Mouse (Mus musculus) heart, adult 2 months (tissue): ENCODE results near the gene Atp1b1. TPM values are rescaled to one million over a fixed set of nuclear protein-coding genes. Genes with fewer than 3 reads are reported as not detected.
A peak's percentile ranks its signal among the peaks of the same experiment; 100 is the strongest.

Experiments used
- DNase-seq, 2 experiments: peaks; one replicate each; pipeline ENCODE4 v3.0.0; 2021
- H3K27ac ChIP-seq: fragments of 200-600 bp; 2 replicates; pipeline ENCODE4 v1.8.1; 2022
- H3K27me3 ChIP-seq: fragments of 200-500 bp; 2 replicates; pipeline ENCODE4 v1.6.1; 2012; ENCODE audit warnings: mild to moderate bottlenecking, low read length, inconsistent platforms, mixed read lengths; ENCODE audit not compliant: control insufficient read depth, insufficient read depth
- H3K36me3 ChIP-seq: fragments of 200-500 bp; 2 replicates; pipeline ENCODE4 v1.6.1; 2012; ENCODE audit warnings: low read length, inconsistent platforms; ENCODE audit not compliant: control insufficient read depth, insufficient read depth
- H3K4me1 ChIP-seq: fragments of 200-500 bp; 2 replicates; pipeline ENCODE4 v1.6.1; 2011; ENCODE audit warnings: low read length; ENCODE audit not compliant: control insufficient read depth, insufficient read depth
- H3K4me3 ChIP-seq: fragments of 200-600 bp; 2 replicates; pipeline ENCODE4 v1.8.1; 2022
- H3K79me2 ChIP-seq: fragments of 200-500 bp; replicated peaks from 2 replicates; pipeline ENCODE4 v1.6.1; 2012; ENCODE audit warnings: mild to moderate bottlenecking, inconsistent platforms, low read length, moderate library complexity, mixed read lengths; ENCODE audit not compliant: control insufficient read depth, insufficient read depth
- H3K9ac ChIP-seq: fragments of 200-500 bp; 2 replicates; pipeline ENCODE4 v1.6.1; 2012; ENCODE audit warnings: low read depth, mild to moderate bottlenecking, control low read depth, inconsistent platforms, low read length, mixed read lengths
- CTCF ChIP-seq: fragments of 200-600 bp; IDR thresholded peaks from 2 replicates; pipeline ENCODE4 v1.8.1; 2022; ENCODE audit warnings: antibody characterized with exemption, mild to moderate bottlenecking, moderate library complexity
- EP300 ChIP-seq: fragments of 200-500 bp; IDR thresholded peaks from 2 replicates; pipeline ENCODE4 v1.6.1; 2011; ENCODE audit warnings: low read depth, low read length, control low read depth; ENCODE audit not compliant: insufficient read depth
- POLR2A ChIP-seq: fragments of 200-500 bp; IDR thresholded peaks from 2 replicates; pipeline ENCODE4 v1.6.1; 2011; ENCODE audit warnings: mild to moderate bottlenecking, low read depth, low read length, control low read depth; ENCODE audit not compliant: insufficient read depth
- WGBS: fragments of 180-500 bp; shearing (Covaris S2); methylation state at CpG from one replicate; pipeline ENCODE4 v1.1.7; 2018; 5-methylcytosine and 5-hydroxymethylcytosine counted together
- intact Hi-C: fragments of 180-260 bp; cut with DNase I; formaldehyde crosslinking; loops from one replicate; pipeline ENCODE4 v1.15.1; 2025
- polyA plus RNA-seq: library from polyadenylated mRNA; depleted of rRNA; stranded (reverse); fragments of >200 nt; gene quantifications from 2 replicates; pipeline ENCODE4 v1.2.3, GENCODE M21; 2012
- total RNA-seq, 2 experiments: library from RNA; stranded (reverse); gene quantifications; 2 replicates each; pipeline ENCODE4 v1.2.3; 2021

Atp1b1 gene
- total and polyA plus RNA-seq, 3 experiments: 136 to 391 (median 328) TPM

- TF ChIP-seq CTCF: no peak
- no peak for TF ChIP-seq EP300
- TF ChIP-seq POLR2A: no peak
- intact Hi-C loops: loop anchor here (2.0 to 5.0 kb wide), 2 partner anchors 92 to 309 kb away; no protein-coding TSS in a partner anchor
- WGBS: 42% methylated on average over 12 of the region's 12 CpGs
- Histone ChIP-seq H3K9ac (peak overlapping the region; percentile 59; the same call in 1 of the 2 replicates), H3K79me2 (no peaks in the 10 kb centered on the region; the same call in 1 of the 2 replicates), H3K4me3 (peak overlapping the region; percentile 71; the same call in 1 of the 2 replicates), H3K4me1 (peaks cover 3% of the 10 kb centered on the region), H3K27ac (peak overlapping the region; percentile 94), H3K36me3 (no peaks in the 10 kb centered on the region), H3K27me3 (no peaks in the 10 kb centered on the region; the same call in 1 of the 2 replicates)
- no peak for DNase-seq
Measured at GRCm38 (mm10) chr1:164459127-164459905, 1.2 kb upstream of the Atp1b1 start.

GRCm38 (mm10) chr1:164458621-164459051 is 481 bp upstream of the Atp1b1 start:
- Histone ChIP-seq H3K27me3 (no peaks in the 10 kb centered on the region; the same call in 1 of the 2 replicates), H3K36me3 (peaks cover 3% of the 10 kb centered on the region; the same call in 1 of the 2 replicates), H3K79me2 (no peaks in the 10 kb centered on the region; the same call in 1 of the 2 replicates), H3K4me3 (peak overlapping the region; percentile 71), H3K4me1 (peaks cover 5% of the 10 kb centered on the region), H3K27ac (peak overlapping the region; percentile 94), H3K9ac (peak overlapping the region; percentile 59)
- intact Hi-C loops: loop anchor here (2.0 to 5.0 kb wide), 2 partner anchors 91 to 310 kb away; no protein-coding TSS in a partner anchor
- 5% methylated on average over 22 of the region's 22 CpGs for WGBS
- peak; percentile 64 to 74 for DNase-seq
- TF ChIP-seq EP300 (0 out of 2 replicates have a peak, but pooled peaks have one; percentile 19), POLR2A (no peak; the same call in 1 of the 2 replicates)

- H3K27me3 ChIP-seq: no peaks in the 10 kb centered on the region; the same call in 1 of the 2 replicates
- H3K4me3 ChIP-seq: peak overlapping the region; percentile 71
- peak; percentile 77 to 82 for DNase-seq
- peak overlapping the region; percentile 94 for H3K27ac ChIP-seq
- intact Hi-C loops: loop anchor here (2.0 to 5.0 kb wide), 2 partner anchors 90 to 311 kb away; no protein-coding TSS in a partner anchor
- TF ChIP-seq EP300 (no peak), CTCF (no peak), POLR2A (no peak; the same call in 1 of the 2 replicates)
- H3K4me1 ChIP-seq: peaks cover 5% of the 10 kb centered on the region
- H3K9ac ChIP-seq: peak overlapping the region; percentile 80
- no peaks in the 10 kb centered on the region; the same call in 1 of the 2 replicates for H3K79me2 ChIP-seq
- H3K36me3 ChIP-seq: peaks cover 9% of the 10 kb centered on the region; the same call in 1 of the 2 replicates
- WGBS: under 1% methylated on average over 67 of the region's 76 CpGs
Measured at GRCm38 (mm10) chr1:164457531-164458244, 467 bp downstream of the Atp1b1 start.

GRCm38 (mm10) chr1:164456731-164457130 is 1.4 kb downstream of the Atp1b1 start:
- Histone ChIP-seq H3K4me1 (peaks cover 5% of the 10 kb centered on the region), H3K36me3 (peaks cover 14% of the 10 kb centered on the region), H3K79me2 (no peaks in the 10 kb centered on the region; the same call in 1 of the 2 replicates), H3K27me3 (no peaks in the 10 kb centered on the region; the same call in 1 of the 2 replicates), H3K27ac (peak overlapping the region; percentile 94), H3K4me3 (peak overlapping the region; percentile 71), H3K9ac (peak overlapping the region; percentile 80)
- 19% methylated on average over 8 of the region's 8 CpGs for WGBS
- intact Hi-C loops: loop anchor here (5.0 kb wide), 1 partner anchor 89 kb away; no protein-coding TSS in a partner anchor
- TF ChIP-seq POLR2A (no peak), CTCF (no peak), EP300 (no peak)
- no peak for DNase-seq

- Histone ChIP-seq H3K4me3 (peak overlapping the region; percentile 71), H3K27me3 (no peaks in the 10 kb centered on the region; the same call in 1 of the 2 replicates), H3K4me1 (peaks cover 5% of the 10 kb centered on the region), H3K79me2 (no peaks in the 10 kb centered on the region; the same call in 1 of the 2 replicates), H3K9ac (peak overlapping the region; percentile 69), H3K36me3 (peaks cover 20% of the 10 kb centered on the region), H3K27ac (peak overlapping the region; percentile 94)
- peak in 1 of 2 experiments; percentile 31 for DNase-seq
- TF ChIP-seq CTCF (no peak), EP300 (no peak), POLR2A (no peak)
- intact Hi-C loops: loop anchor here (5.0 kb wide), 1 partner anchor 89 kb away; no protein-coding TSS in a partner anchor
- 42% methylated on average over 6 of the region's 6 CpGs for WGBS
Measured at GRCm38 (mm10) chr1:164456065-164456464, 2.1 kb downstream of the Atp1b1 start.
